Mouse (Mus musculus) liver, postnatal 0 days (tissue): ENCODE measurements around the gene Cblc. TPM values are rescaled to one million over a fixed set of nuclear protein-coding genes. Genes with fewer than 3 reads are reported as not detected.
A peak's percentile ranks its signal among the peaks of the same experiment; 100 is the strongest.

ENCODE experiments used
- ATAC-seq: fragments of 200-750 bp; cut with Nextera tagmentation; 2 replicates; pipeline ENCODE4 v1.8.0; 2017; ENCODE audit warnings: mild to moderate bottlenecking, moderate library complexity
- DNase-seq: peaks from one replicate; pipeline ENCODE4 v3.0.0-alpha.2; 2016
- H3K27ac ChIP-seq: fragments of 300-500 bp; sonication (generic); 2 replicates; pipeline ENCODE4 v1.5.1; 2014; ENCODE audit warnings: antibody characterized with exemption, moderate library complexity, mild to moderate bottlenecking, low read depth
- H3K27me3 ChIP-seq: fragments of 300-500 bp; sonication (generic); 2 replicates; pipeline ENCODE4 v1.6.1; 2014; ENCODE audit warnings: low read length, control low read depth, mixed read lengths; ENCODE audit not compliant: insufficient read depth
- H3K36me3 ChIP-seq: fragments of 300-500 bp; sonication (generic); replicated peaks from 2 replicates; pipeline ENCODE4 v1.6.1; 2014; ENCODE audit warnings: mild to moderate bottlenecking, control low read depth, low read length, moderate library complexity, mixed read lengths; ENCODE audit not compliant: insufficient read depth
- H3K4me1 ChIP-seq: fragments of 300-500 bp; sonication (generic); 2 replicates; pipeline ENCODE4 v1.6.1; 2014; ENCODE audit warnings: antibody characterized with exemption, mild to moderate bottlenecking, control low read depth; ENCODE audit not compliant: insufficient read depth
- H3K4me2 ChIP-seq: fragments of 300-500 bp; sonication (generic); 2 replicates; pipeline ENCODE4 v1.6.1; 2014; ENCODE audit warnings: low read depth, mild to moderate bottlenecking, low read length, moderate library complexity, mixed read lengths
- H3K4me3 ChIP-seq: fragments of 300-500 bp; sonication (generic); 2 replicates; pipeline ENCODE4 v1.5.1; 2014; ENCODE audit warnings: low read depth, low read length
- H3K9ac ChIP-seq: fragments of 300-500 bp; sonication (generic); replicated peaks from 2 replicates; pipeline ENCODE4 v1.6.1; 2014; ENCODE audit warnings: mild to moderate bottlenecking, moderate library complexity
- H3K9me3 ChIP-seq: fragments of 300-500 bp; sonication (generic); 2 replicates; pipeline ENCODE4 v1.6.1; 2016; ENCODE audit warnings: mild to moderate bottlenecking, control low read depth, low read length, mixed read lengths
- CTCF ChIP-seq: sonication (generic); IDR thresholded peaks from 2 replicates; pipeline ENCODE4 v1.5.1; 2016; ENCODE audit warnings: antibody characterized with exemption, low read depth
- EP300 ChIP-seq: IDR thresholded peaks from 2 replicates; pipeline ENCODE4 v1.6.1; 2016; ENCODE audit warnings: antibody characterized with exemption, low read depth, mild to moderate bottlenecking
- WGBS: fragments of 180-500 bp; shearing (Covaris S2); extraction: QIAGEN DNeasy Blood & Tissue Kit; methylation state at CpG from one replicate; pipeline ENCODE4 v1.1.7; 2014; ENCODE audit not compliant: insufficient replicate concordance; 5-methylcytosine and 5-hydroxymethylcytosine counted together
- polyA plus RNA-seq: library from polyadenylated mRNA; unstranded; fragments of >200 nt; fragmentation: Nextera tagmentation; extraction: Ambion mirVana; gene quantifications from 2 replicates; pipeline ENCODE4 v1.2.1, GENCODE M21; 2015

The Cblc gene
- polyA plus RNA-seq: 9.6 and 10.8 TPM in 2 replicates

GRCm38 (mm10) chr7:19796697-19797588 lies at the start of gene Cblc:
TSS of gene Cblc (minus strand) at chr7:19796809.
- peak; percentile 93 for TF ChIP-seq CTCF
- no peak for TF ChIP-seq EP300
- H3K4me3 ChIP-seq: peak within 1 kb of the TSS; percentile 33
- ATAC-seq (peak; percentile 85), DNase-seq (peak; percentile 89)
- H3K9me3 ChIP-seq: no peaks in the 10 kb centered on the region
- peak within 1 kb of the TSS; percentile 20; the same call in 1 of the 2 replicates for H3K27ac ChIP-seq
- H3K4me1 ChIP-seq: peaks cover 7% of the 10 kb centered on the region; the same call in 1 of the 2 replicates
- peak within 1 kb of the TSS; percentile 61 for H3K4me2 ChIP-seq
- no peaks in the 10 kb centered on the region for H3K36me3 ChIP-seq
- H3K27me3 ChIP-seq: no peaks in the 10 kb centered on the region
- 4% methylated on average over 32 of the region's 32 CpGs for WGBS
- H3K9ac ChIP-seq: peak within 1 kb of the TSS; percentile 27; the same call in 1 of the 2 replicates

- Histone ChIP-seq H3K4me3 (no peak overlapping the region), H3K9ac (no peak overlapping the region), H3K9me3 (no peaks in the 10 kb centered on the region), H3K4me2 (peak overlapping the region; percentile 26), H3K36me3 (no peaks in the 10 kb centered on the region), H3K27me3 (no peaks in the 10 kb centered on the region), H3K4me1 (peaks cover 39% of the 10 kb centered on the region), H3K27ac (peak overlapping the region; percentile 60; the same call in 1 of the 2 replicates)
- no peak for TF ChIP-seq EP300
- no peak for TF ChIP-seq CTCF
- no peak for DNase-seq
- no peak for ATAC-seq
- WGBS: 30% methylated on average over 15 of the region's 15 CpGs
Observed at GRCm38 (mm10) chr7:19844521-19845171, 48.0 kb upstream of the Cblc start.

- H3K27ac ChIP-seq: peak overlapping the region; percentile 78
Observed at GRCm38 (mm10) chr7:19843561-19843960, 47.0 kb upstream of the Cblc start.

GRCm38 (mm10) chr7:19842885-19843504 lies 46.4 kb upstream of the Cblc start:
- Histone ChIP-seq H3K4me2 (0 out of 2 replicates have a peak overlapping the region, but pooled peaks have one; percentile 32), H3K4me3 (no peak overlapping the region), H3K27me3 (no peaks in the 10 kb centered on the region), H3K4me1 (peaks cover 39% of the 10 kb centered on the region), H3K27ac (peak overlapping the region; percentile 78), H3K9ac (no peak overlapping the region), H3K36me3 (no peaks in the 10 kb centered on the region), H3K9me3 (no peaks in the 10 kb centered on the region)
- DNase-seq (peak; percentile 62), ATAC-seq (peak; percentile 62)
- 35% methylated on average over 19 of the region's 19 CpGs for WGBS
- TF ChIP-seq CTCF (no peak), EP300 (no peak)

More at GRCm38 (mm10) chr7:19843561-19843960, 47.0 kb upstream of the Cblc start:
- Histone ChIP-seq H3K9ac (0 out of 2 replicates have a peak overlapping the region, but pooled peaks have one; percentile 26), H3K4me2 (peak overlapping the region; percentile 32; the same call in 1 of the 2 replicates), H3K36me3 (no peaks in the 10 kb centered on the region), H3K9me3 (no peaks in the 10 kb centered on the region), H3K4me3 (no peak overlapping the region), H3K4me1 (peaks cover 39% of the 10 kb centered on the region), H3K27me3 (no peaks in the 10 kb centered on the region)
- WGBS: 7% methylated on average over 11 of the region's 11 CpGs
- TF ChIP-seq CTCF (peak; percentile 94), EP300 (peak; percentile 17; the same call in 1 of the 2 replicates)
- ATAC-seq: peak; percentile 72
- peak; percentile 82 for DNase-seq

- Histone ChIP-seq H3K4me3 (no peak overlapping the region), H3K27me3 (no peaks in the 10 kb centered on the region), H3K4me1 (peaks cover 37% of the 10 kb centered on the region), H3K9ac (no peak overlapping the region), H3K36me3 (no peaks in the 10 kb centered on the region), H3K27ac (peak overlapping the region; percentile 87), H3K9me3 (no peaks in the 10 kb centered on the region), H3K4me2 (no peak overlapping the region)
- 58% methylated on average over 21 of the region's 21 CpGs for WGBS
- ATAC-seq (peak; percentile 88), DNase-seq (peak; percentile 57)
- TF ChIP-seq EP300: 0 out of 2 replicates have a peak, but pooled peaks have one; percentile 6
- TF ChIP-seq CTCF: no peak
Observed at GRCm38 (mm10) chr7:19841686-19842413, 45.2 kb upstream of the Cblc start.
